Mouse (Mus musculus) T-cell, adult 66 days (primary cell): Measurements from ENCODE around the gene Btbd35f30. TPM values are rescaled to one million over a fixed set of nuclear protein-coding genes. Genes with fewer than 3 reads are reported as not detected.

Experiments used
- total RNA-seq, 2 experiments: library from RNA; stranded (reverse); gene quantifications; 3 replicates in 1 of 2; 4 replicates in 1 of 2; pipeline ENCODE4 v1.2.4; 2023

The Btbd35f30 gene
- not detected for total RNA-seq

GRCm38 (mm10) chrX:32894325-32894724 lies at the start of gene Btbd35f30:
Gene Btbd35f30, plus strand, starts transcription at chrX:32894625.

GRCm38 (mm10) chrX:32941468-32941867 lies 47.0 kb downstream of the Btbd35f30 start, which contains the start of gene Gm21789:
Gene Gm21789, plus strand, starts transcription at chrX:32941768.

Other genes starting within 250 kb of the Btbd35f30 start
- not detected for gene Gm5926, start 243.9 kb upstream of the Btbd35f30 start, total RNA-seq
- gene Btbd35f21, start 168.5 kb upstream of the Btbd35f30 start, total RNA-seq: not detected
- gene Gm21789, start 47.1 kb downstream of the Btbd35f30 start, total RNA-seq: not detected
- gene Btbd35f5, start 79.3 kb downstream of the Btbd35f30 start, total RNA-seq: not detected